Mouse (Mus musculus): ENCODE measurements around the gene Sox1.

The Sox1 gene

GRCm38 (mm10) chr8:12395071-12396031, at the start of gene Sox1:
Sox1 (plus strand) TSS chr8:12395295.
- in situ Hi-C loops (cut with MboI, MseI) = no loop called here

- in situ Hi-C loops (cut with MboI, MseI) = no loop called here
Observed at GRCm38 (mm10) chr8:12345881-12346280, 49.2 kb upstream of the Sox1 start.

GRCm38 (mm10) chr8:12346870-12347269, 48.2 kb upstream of the Sox1 start:
- in situ Hi-C loops (cut with MboI, MseI) = no loop called here

- in situ Hi-C loops (cut with MboI, MseI) = no loop called here
Observed at GRCm38 (mm10) chr8:12348306-12348705, 46.8 kb upstream of the Sox1 start.

- in situ Hi-C loops (cut with MboI, MseI) = no loop called here
Observed at GRCm38 (mm10) chr8:12349591-12349990, 45.5 kb upstream of the Sox1 start.

GRCm38 (mm10) chr8:12351121-12351520, 44.0 kb upstream of the Sox1 start:
- in situ Hi-C loops (cut with MboI, MseI) = no loop called here

- in situ Hi-C loops (cut with MboI, MseI) = no loop called here
Observed at GRCm38 (mm10) chr8:12354406-12355025, 40.6 kb upstream of the Sox1 start.

- in situ Hi-C loops (cut with MboI, MseI) = no loop called here
Observed at GRCm38 (mm10) chr8:12368161-12368560, 26.9 kb upstream of the Sox1 start.

- in situ Hi-C loops (cut with MboI, MseI) = no loop called here
Observed at GRCm38 (mm10) chr8:12368856-12369255, 26.2 kb upstream of the Sox1 start.

- in situ Hi-C loops (cut with MboI, MseI) = loop anchor here (10.0 kb wide), 1 partner anchor 534 kb away; no protein-coding TSS in a partner anchor
Observed at GRCm38 (mm10) chr8:12381111-12381510, 14.0 kb upstream of the Sox1 start.

GRCm38 (mm10) chr8:12382707-12383561, 12.2 kb upstream of the Sox1 start:
- in situ Hi-C loops (cut with MboI, MseI) = loop anchor here (10.0 kb wide), 1 partner anchor 532 kb away; no protein-coding TSS in a partner anchor

GRCm38 (mm10) chr8:12383979-12384890, 10.9 kb upstream of the Sox1 start:
- in situ Hi-C loops (cut with MboI, MseI) = loop anchor here (10.0 kb wide), 1 partner anchor 531 kb away; no protein-coding TSS in a partner anchor

- in situ Hi-C loops (cut with MboI, MseI) = loop anchor here (5.0 to 10.0 kb wide), 2 partner anchors 292 to 530 kb away; no protein-coding TSS in a partner anchor
Observed at GRCm38 (mm10) chr8:12384996-12385685, 10.0 kb upstream of the Sox1 start.

- in situ Hi-C loops (cut with MboI, MseI) = loop anchor here (5.0 to 10.0 kb wide), 2 partner anchors 291 to 529 kb away; no protein-coding TSS in a partner anchor
Observed at GRCm38 (mm10) chr8:12385686-12386488, 9.2 kb upstream of the Sox1 start.

- in situ Hi-C loops (cut with MboI, MseI) = loop anchor here (5.0 to 10.0 kb wide), 2 partner anchors 291 to 528 kb away; no protein-coding TSS in a partner anchor
Observed at GRCm38 (mm10) chr8:12386530-12387222, 8.4 kb upstream of the Sox1 start.

GRCm38 (mm10) chr8:12387223-12387860, 7.8 kb upstream of the Sox1 start:
- in situ Hi-C loops (cut with MboI, MseI) = loop anchor here (5.0 to 10.0 kb wide), 2 partner anchors 290 to 527 kb away; no protein-coding TSS in a partner anchor

GRCm38 (mm10) chr8:12387901-12388300, 7.2 kb upstream of the Sox1 start:
- in situ Hi-C loops (cut with MboI, MseI) = loop anchor here (5.0 to 10.0 kb wide), 2 partner anchors 289 to 527 kb away; no protein-coding TSS in a partner anchor
